Mouse (Mus musculus) kidney, postnatal 10 days (tissue): ENCODE data around the gene Pkd1.

ENCODE experiments used
- DNase-seq: peaks from one replicate; pipeline ENCODE4 v3.0.0; 2021; ENCODE audit warnings: mixed read lengths

Gene Pkd1

GRCm38 (mm10) chr17:24608874-24609273, 59.2 kb downstream of the Pkd1 start:
- DNase-seq: no peak

GRCm38 (mm10) chr17:24610711-24611110, 61.1 kb downstream of the Pkd1 start:
- DNase-seq: no peak

GRCm38 (mm10) chr17:24617561-24618194, 68.0 kb downstream of the Pkd1 start:
- no peak for DNase-seq

GRCm38 (mm10) chr17:24625472-24625871, 75.8 kb downstream of the Pkd1 start:
- no peak for DNase-seq

GRCm38 (mm10) chr17:24628646-24629045, 79.0 kb downstream of the Pkd1 start:
- peak; percentile 85 for DNase-seq

- DNase-seq: no peak
Measured at GRCm38 (mm10) chr17:24630072-24630471, 80.4 kb downstream of the Pkd1 start.

GRCm38 (mm10) chr17:24632167-24632812, 82.7 kb downstream of the Pkd1 start, which contains the start of the genes Tsc2 and Nthl1:
Gene Tsc2 (minus strand): TSS chr17:24632630.
Gene Nthl1 (plus strand): TSS chr17:24632680.
- DNase-seq: peak; percentile 91

- peak; percentile 84 for DNase-seq
Measured at GRCm38 (mm10) chr17:24632813-24633449, 83.3 kb downstream of the Pkd1 start.

GRCm38 (mm10) chr17:24633831-24634230, 84.2 kb downstream of the Pkd1 start:
- no peak for DNase-seq

GRCm38 (mm10) chr17:24635024-24635423, 85.4 kb downstream of the Pkd1 start:
- peak; percentile 58 for DNase-seq

- DNase-seq: peak; percentile 50
Measured at GRCm38 (mm10) chr17:24635694-24636093, 86.1 kb downstream of the Pkd1 start.

- DNase-seq: peak; percentile 32
Measured at GRCm38 (mm10) chr17:24636781-24637481, 87.3 kb downstream of the Pkd1 start.

- DNase-seq: peak; percentile 65
Measured at GRCm38 (mm10) chr17:24638214-24638613, 88.6 kb downstream of the Pkd1 start.

- DNase-seq: peak; percentile 95
Measured at GRCm38 (mm10) chr17:24638840-24639239, 89.2 kb downstream of the Pkd1 start.

- DNase-seq: peak; percentile 59
Measured at GRCm38 (mm10) chr17:24639571-24639988, 89.9 kb downstream of the Pkd1 start.

- DNase-seq: peak; percentile 24
Measured at GRCm38 (mm10) chr17:24640119-24640518, 90.5 kb downstream of the Pkd1 start.

- no peak for DNase-seq
Measured at GRCm38 (mm10) chr17:24640581-24640980, 90.9 kb downstream of the Pkd1 start.

- DNase-seq: no peak
Measured at GRCm38 (mm10) chr17:24641944-24642343, 92.3 kb downstream of the Pkd1 start.

- peak; percentile 32 for DNase-seq
Measured at GRCm38 (mm10) chr17:24642791-24643343, 93.2 kb downstream of the Pkd1 start.

- peak; percentile 75 for DNase-seq
Measured at GRCm38 (mm10) chr17:24644030-24644715, 94.5 kb downstream of the Pkd1 start.

- peak; percentile 78 for DNase-seq
Measured at GRCm38 (mm10) chr17:24644875-24645721, 95.5 kb downstream of the Pkd1 start.
